Mouse (Mus musculus) lung, adult 2 months (tissue): ENCODE results near the gene Tcfl5.

Experiments
- CTCF ChIP-seq: fragments of 200-500 bp; IDR thresholded peaks from 2 replicates; pipeline ENCODE4 v1.5.1; 2011; ENCODE audit warnings: mild to moderate bottlenecking, low read length, control low read depth; ENCODE audit not compliant: insufficient read depth
- POLR2A ChIP-seq: fragments of 200-500 bp; IDR thresholded peaks from 2 replicates; pipeline ENCODE4 v1.6.1; 2011; ENCODE audit warnings: low read depth, mild to moderate bottlenecking, control low read depth, low read length, borderline replicate concordance; ENCODE audit errors: extremely low read depth

GRCm38 (mm10) chr2:180655150-180655549 is 12.6 kb upstream of the Tcfl5 start:
- TF ChIP-seq POLR2A: no peak
- no peak for TF ChIP-seq CTCF
